Mouse (Mus musculus): ENCODE results near the gene Krt25. TPM values are rescaled to one million over a fixed set of nuclear protein-coding genes. Genes with fewer than 3 reads are reported as not detected.

Gene Krt25
- polyA plus RNA-seq, 1 experiment from 2014 or later: 0.96 TPM

DNA sequence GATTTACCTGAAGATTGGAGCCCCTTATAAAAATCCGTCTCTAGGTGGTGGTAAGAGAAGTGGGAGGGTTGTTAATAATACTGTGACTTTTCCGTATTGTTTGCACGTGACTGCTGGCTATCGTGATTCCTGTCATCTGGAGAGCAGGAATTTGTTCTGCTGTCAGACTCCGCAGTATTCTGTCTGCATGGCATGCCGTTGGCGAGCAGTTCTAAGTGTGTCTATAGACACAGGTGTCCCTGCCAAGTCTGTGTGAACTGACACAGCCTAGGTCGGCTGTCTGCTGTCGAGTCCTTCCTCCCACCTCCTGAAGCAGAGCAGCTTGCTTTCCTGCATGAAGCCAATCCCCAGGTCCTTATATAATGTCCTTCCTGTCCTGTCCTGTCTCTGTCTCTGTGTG lies 3.6 kb downstream of the Krt25 start:
- Histone ChIP-seq H3K27ac (replicated peaks) (no peak overlapping the region), H3K27me3 (no peaks in the 10 kb centered on the region), H3K4me3 (no peak overlapping the region), H3K4me1 (replicated peaks) (peaks cover 6% of the 10 kb centered on the region; the same call in 1 of the 2 replicates), H3K4me2 (no peak overlapping the region), H3K9me3 (no peaks in the 10 kb centered on the region), H3K36me3 (no peaks in the 10 kb centered on the region), H3K9ac (no peak overlapping the region)
- 68% methylated on average over 9 of the region's 9 CpGs for WGBS
- no peak for ATAC-seq (ENCODE audit: low FRiP score, low read depth)

GRCm38 (mm10) chr11:99316543-99316942 lies 6.2 kb downstream of the Krt25 start:
- Histone ChIP-seq H3K4me2 (no peak overlapping the region), H3K4me3 (no peak overlapping the region), H3K9me3 (no peaks in the 10 kb centered on the region), H3K36me3 (no peaks in the 10 kb centered on the region), H3K27ac (replicated peaks) (peak overlapping the region; percentile 1; the same call in 1 of the 2 replicates), H3K9ac (no peak overlapping the region), H3K27me3 (no peaks in the 10 kb centered on the region), H3K4me1 (replicated peaks) (peaks cover 6% of the 10 kb centered on the region; the same call in 1 of the 2 replicates)
- 34% methylated on average over 8 of the region's 8 CpGs for WGBS
- ATAC-seq (ENCODE audit: low FRiP score, low read depth): no peak

DNA sequence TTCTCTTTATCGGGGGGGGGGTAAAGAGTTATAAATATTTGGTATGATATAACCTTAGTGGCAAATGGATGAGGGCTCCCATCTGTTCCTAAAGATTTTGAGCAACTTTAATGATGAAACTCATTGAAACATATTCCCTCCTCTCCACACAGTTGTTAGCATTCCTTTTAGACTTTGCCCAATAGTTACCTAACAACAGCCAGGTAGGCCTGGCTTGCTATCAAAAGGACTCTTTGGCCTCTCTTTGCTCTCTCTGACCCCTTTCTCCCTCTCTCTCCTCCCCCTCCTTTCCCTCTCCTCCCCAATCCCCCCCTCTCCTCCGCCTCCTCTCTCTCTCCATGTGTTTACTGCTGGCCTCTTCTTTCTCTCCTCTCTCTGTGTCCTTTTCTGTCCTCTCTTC lies 8.2 kb downstream of the Krt25 start:
- 92% methylated on average over 2 of the region's 2 CpGs for WGBS
- no peak for ATAC-seq (ENCODE audit: low FRiP score, low read depth)

GRCm38 (mm10) chr11:99310882-99311281 lies 11.9 kb downstream of the Krt25 start:
- no peaks in the 10 kb centered on the region for H3K4me1 ChIP-seq (replicated peaks)
- ATAC-seq (ENCODE audit: low FRiP score, low read depth): no peak
- H3K9me3 ChIP-seq: no peaks in the 10 kb centered on the region
- no peak overlapping the region for H3K4me3 ChIP-seq
- H3K27me3 ChIP-seq: no peaks in the 10 kb centered on the region
- 93% methylated on average over 1 of the region's 1 CpGs for WGBS
- H3K36me3 ChIP-seq: no peaks in the 10 kb centered on the region
- H3K4me2 ChIP-seq: no peak overlapping the region
- no peak overlapping the region for H3K9ac ChIP-seq
- H3K27ac ChIP-seq (replicated peaks): no peak overlapping the region

More for the DNA sequence above, 8.2 kb downstream of the Krt25 start:
- Histone ChIP-seq H3K9ac (no peak overlapping the region), H3K4me3 (no peak overlapping the region), H3K36me3 (no peaks in the 10 kb centered on the region), H3K4me1 (replicated peaks) (peaks cover 6% of the 10 kb centered on the region; the same call in 1 of the 2 replicates), H3K27me3 (no peaks in the 10 kb centered on the region), H3K27ac (replicated peaks) (no peak overlapping the region), H3K4me2 (no peak overlapping the region), H3K9me3 (no peaks in the 10 kb centered on the region)

- Histone ChIP-seq H3K36me3 (no peaks in the 10 kb centered on the region), H3K27me3 (no peaks in the 10 kb centered on the region), H3K27ac (replicated peaks) (no peak overlapping the region), H3K4me3 (no peak overlapping the region), H3K9ac (no peak overlapping the region), H3K4me1 (replicated peaks) (no peaks in the 10 kb centered on the region), H3K4me2 (no peak overlapping the region), H3K9me3 (no peaks in the 10 kb centered on the region)
- ATAC-seq (ENCODE audit: low FRiP score, low read depth): no peak
- WGBS: 35% methylated on average over 2 of the region's 2 CpGs
Measured at GRCm38 (mm10) chr11:99307579-99307978, 15.2 kb downstream of the Krt25 start.

- no peak overlapping the region for H3K4me3 ChIP-seq
- no peaks in the 10 kb centered on the region for H3K27me3 ChIP-seq
- H3K4me2 ChIP-seq: no peak overlapping the region
- H3K9me3 ChIP-seq: no peaks in the 10 kb centered on the region
- no peaks in the 10 kb centered on the region for H3K36me3 ChIP-seq
- no peaks in the 10 kb centered on the region for H3K4me1 ChIP-seq (replicated peaks)
- 65% methylated on average over 5 of the region's 5 CpGs for WGBS
- H3K27ac ChIP-seq (replicated peaks): no peak overlapping the region
- no peak for ATAC-seq (ENCODE audit: low FRiP score, low read depth)
- no peak overlapping the region for H3K9ac ChIP-seq
Measured at GRCm38 (mm10) chr11:99295039-99295438, 27.7 kb downstream of the Krt25 start.

GRCm38 (mm10) chr11:99292846-99293245 lies 29.9 kb downstream of the Krt25 start:
- H3K27ac ChIP-seq (replicated peaks): no peak overlapping the region
- no peaks in the 10 kb centered on the region for H3K4me1 ChIP-seq (replicated peaks)
- no peak overlapping the region for H3K4me2 ChIP-seq
- H3K9me3 ChIP-seq: no peaks in the 10 kb centered on the region
- ATAC-seq (ENCODE audit: low FRiP score, low read depth): no peak
- H3K36me3 ChIP-seq: no peaks in the 10 kb centered on the region
- 65% methylated on average over 5 of the region's 5 CpGs for WGBS
- no peak overlapping the region for H3K9ac ChIP-seq
- no peak overlapping the region for H3K4me3 ChIP-seq
- no peaks in the 10 kb centered on the region for H3K27me3 ChIP-seq

DNA sequence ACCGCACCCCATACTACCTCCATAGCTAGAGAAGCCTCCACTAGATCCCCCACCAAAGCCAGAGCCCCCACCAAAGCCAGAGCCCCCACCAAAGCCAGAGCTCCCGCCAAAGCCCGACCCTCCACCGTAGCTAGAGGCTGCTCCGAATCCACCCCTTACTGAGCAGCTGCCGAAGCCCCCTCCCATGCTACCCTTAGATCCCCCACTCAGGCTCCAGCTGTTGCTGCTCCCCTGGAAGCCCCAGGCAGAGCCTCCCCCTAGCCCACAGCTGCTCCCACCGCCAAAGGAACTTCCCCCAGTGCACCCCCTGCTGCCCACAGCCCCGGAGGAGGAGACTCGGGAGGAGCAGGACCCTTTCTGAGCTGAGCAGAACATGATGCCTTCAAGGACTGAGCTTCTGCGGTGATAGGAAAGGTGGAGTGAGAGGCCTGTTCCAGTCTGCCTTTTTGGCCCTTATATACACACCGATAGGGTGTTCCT lies 37.9 kb downstream of the Krt25 start, which contains the start of gene Krt24:
TSS of gene Krt24 (minus strand) at position 430 of the 480 bp plus-strand sequence.
- ATAC-seq (ENCODE audit: low FRiP score, low read depth): no peak
- H3K27me3 ChIP-seq: no peaks in the 10 kb centered on the region
- H3K27ac ChIP-seq (replicated peaks): no peak within 1 kb of the TSS
- H3K4me2 ChIP-seq: no peak within 1 kb of the TSS
- no peaks in the 10 kb centered on the region for H3K9me3 ChIP-seq
- no peak within 1 kb of the TSS for H3K9ac ChIP-seq
- H3K4me3 ChIP-seq: no peak within 1 kb of the TSS
- 0 out of 2 replicates have a peak, but pooled peaks cover 7% of the 10 kb centered on the region for H3K4me1 ChIP-seq (replicated peaks)
- H3K36me3 ChIP-seq: no peaks in the 10 kb centered on the region
- 47% methylated on average over 11 of the region's 11 CpGs for WGBS

- Histone ChIP-seq H3K36me3 (no peaks in the 10 kb centered on the region), H3K9me3 (no peaks in the 10 kb centered on the region), H3K9ac (no peak overlapping the region), H3K4me1 (replicated peaks) (0 out of 2 replicates have a peak, but pooled peaks cover 7% of the 10 kb centered on the region), H3K4me3 (no peak overlapping the region), H3K27me3 (no peaks in the 10 kb centered on the region), H3K4me2 (no peak overlapping the region), H3K27ac (replicated peaks) (no peak overlapping the region)
- WGBS: 45% methylated on average over 5 of the region's 5 CpGs
- ATAC-seq (ENCODE audit: low FRiP score, low read depth): no peak
Measured at GRCm38 (mm10) chr11:99284011-99284410, 38.7 kb downstream of the Krt25 start.

DNA sequence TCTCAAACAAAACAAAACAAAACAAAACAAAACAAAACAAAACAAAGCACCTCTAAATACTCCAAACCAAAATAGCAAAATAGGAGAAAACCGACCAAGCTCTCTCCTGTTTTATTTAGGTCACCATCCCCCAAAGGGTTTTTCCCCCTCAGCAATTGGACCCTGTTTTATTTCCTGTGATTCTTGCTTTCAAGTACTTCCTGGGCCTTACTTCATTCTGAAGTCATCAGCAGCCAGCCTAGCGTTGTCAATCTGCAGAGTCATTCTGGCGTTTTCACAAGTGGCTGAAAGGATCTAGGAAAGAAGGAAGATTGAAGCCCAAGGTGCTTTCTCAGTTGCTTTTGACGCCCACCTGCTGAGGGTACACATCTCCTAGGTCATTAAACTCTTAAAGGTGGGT lies 39.4 kb downstream of the Krt25 start:
- WGBS: 55% methylated on average over 4 of the region's 4 CpGs
- no peak overlapping the region for H3K4me2 ChIP-seq
- H3K9me3 ChIP-seq: no peaks in the 10 kb centered on the region
- H3K4me3 ChIP-seq: no peak overlapping the region
- no peaks in the 10 kb centered on the region for H3K36me3 ChIP-seq
- ATAC-seq (ENCODE audit: low FRiP score, low read depth): no peak
- no peaks in the 10 kb centered on the region for H3K27me3 ChIP-seq
- 0 out of 2 replicates have a peak, but pooled peaks cover 7% of the 10 kb centered on the region for H3K4me1 ChIP-seq (replicated peaks)
- H3K9ac ChIP-seq: no peak overlapping the region
- H3K27ac ChIP-seq (replicated peaks): no peak overlapping the region

DNA sequence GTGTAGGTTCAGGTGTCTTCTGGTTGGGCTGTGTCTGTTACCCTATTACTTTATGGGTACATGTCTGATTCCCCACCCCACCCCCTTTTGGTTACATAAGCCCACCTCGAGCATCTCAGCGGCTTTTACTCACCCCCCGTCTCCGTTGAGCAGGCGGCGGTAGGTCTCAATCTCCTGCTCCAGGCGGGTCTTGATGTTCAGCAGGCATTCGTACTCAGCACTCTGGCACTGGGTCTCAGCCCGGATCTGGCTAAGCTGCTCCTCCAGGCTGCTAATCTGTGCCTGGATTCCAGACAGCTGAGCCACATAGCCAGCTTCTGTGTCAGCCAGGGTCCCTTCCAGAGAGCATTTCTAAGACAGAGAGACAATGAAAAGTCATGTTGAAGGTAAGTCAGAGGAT lies 41.6 kb downstream of the Krt25 start:
- Histone ChIP-seq H3K27ac (replicated peaks) (no peak overlapping the region), H3K9me3 (no peaks in the 10 kb centered on the region), H3K27me3 (no peaks in the 10 kb centered on the region), H3K36me3 (no peaks in the 10 kb centered on the region), H3K4me1 (replicated peaks) (0 out of 2 replicates have a peak, but pooled peaks cover 7% of the 10 kb centered on the region), H3K9ac (no peak overlapping the region), H3K4me2 (no peak overlapping the region), H3K4me3 (no peak overlapping the region)
- WGBS: 84% methylated on average over 9 of the region's 9 CpGs
- no peak for ATAC-seq (ENCODE audit: low FRiP score, low read depth)

- WGBS: 66% methylated on average over 5 of the region's 5 CpGs
- H3K4me3 ChIP-seq: no peak overlapping the region
Measured at GRCm38 (mm10) chr11:99279986-99280385, 42.8 kb downstream of the Krt25 start.

DNA sequence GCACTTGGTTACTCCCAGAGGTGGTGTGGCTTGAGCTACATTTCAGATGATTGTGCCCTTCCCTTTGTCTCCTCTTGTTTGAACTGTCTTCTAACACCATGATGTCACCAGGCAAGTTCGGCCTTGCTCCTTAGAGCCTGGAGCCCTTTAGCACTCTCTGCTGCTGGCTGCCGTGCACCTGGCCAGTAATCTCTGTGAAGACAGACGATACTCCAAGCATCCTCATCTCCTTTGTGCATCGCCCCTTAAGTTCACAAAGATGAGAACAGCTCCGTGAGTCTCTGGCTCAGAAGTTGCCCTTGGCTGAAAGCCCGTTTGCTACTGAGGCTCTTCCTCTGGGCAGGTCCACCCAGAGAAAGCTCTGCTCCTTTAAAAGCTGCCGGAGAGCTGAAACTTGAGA lies 46.0 kb downstream of the Krt25 start:
- no peaks in the 10 kb centered on the region for H3K36me3 ChIP-seq
- H3K4me2 ChIP-seq: no peak overlapping the region
- H3K4me3 ChIP-seq: no peak overlapping the region
- no peaks in the 10 kb centered on the region for H3K4me1 ChIP-seq (replicated peaks)
- no peak overlapping the region for H3K9ac ChIP-seq
- ATAC-seq (ENCODE audit: low FRiP score, low read depth): no peak
- H3K27ac ChIP-seq (replicated peaks): no peak overlapping the region
- H3K9me3 ChIP-seq: no peaks in the 10 kb centered on the region
- no peaks in the 10 kb centered on the region for H3K27me3 ChIP-seq
- WGBS: 69% methylated on average over 7 of the region's 7 CpGs

More at GRCm38 (mm10) chr11:99279986-99280385, 42.8 kb downstream of the Krt25 start:
- Histone ChIP-seq H3K27me3 (no peaks in the 10 kb centered on the region), H3K27ac (replicated peaks) (no peak overlapping the region), H3K4me2 (no peak overlapping the region), H3K9ac (no peak overlapping the region), H3K4me1 (replicated peaks) (0 out of 2 replicates have a peak, but pooled peaks cover 7% of the 10 kb centered on the region), H3K9me3 (no peaks in the 10 kb centered on the region), H3K36me3 (no peaks in the 10 kb centered on the region)
- no peak for ATAC-seq (ENCODE audit: low FRiP score, low read depth)
